Mouse (Mus musculus) kidney, adult 2 months (tissue): ENCODE results near the gene Glrx.

ENCODE experiments used
- CTCF ChIP-seq: fragments of 200-500 bp; conservative IDR thresholded peaks from 2 replicates; pipeline ENCODE4 v1.5.1; 2011; ENCODE audit warnings: low read depth, mild to moderate bottlenecking, control low read depth, low read length, moderate library complexity, mixed read lengths; ENCODE audit not compliant: insufficient read depth, insufficient read length
- POLR2A ChIP-seq: fragments of 200-500 bp; IDR thresholded peaks from one replicate; pipeline ENCODE4 v1.6.1; 2011; ENCODE audit warnings: low read depth, low read length, control low read depth

- TF ChIP-seq POLR2A = no peak
- TF ChIP-seq CTCF = no peak
These were observed 40.1 kb downstream of the Glrx start for GRCm38 (mm10) chr13:75879756-75880155.
